Mouse (Mus musculus): ENCODE results near the gene Gm20815. TPM values are rescaled to one million over a fixed set of nuclear protein-coding genes. Genes with fewer than 3 reads are reported as not detected.
"Not testable (repeated sequence)": the region's sequence is repeated elsewhere in the genome, so short reads cannot be mapped to it uniquely, and the experiment has no call there.

Gene Gm20815
- polyA plus RNA-seq (2012; rRNA removed), result not detected in 2 replicates

- H3K4me1 ChIP-seq (ENCODE audit: control insufficient read depth, insufficient read depth, low read length); H3K4me3 ChIP-seq (ENCODE audit: insufficient read depth, low read length); H3K27ac ChIP-seq (ENCODE audit: insufficient read depth, low read length): not testable (repeated sequence)
Measured at GRCm38 (mm10) chrY:8835069-8835468, at the start of gene Gm20815. TSS of gene Gm20815 (minus strand) at chrY:8835169.

Measured in cortical plate, adult 2 months (tissue).